Mouse (Mus musculus) hindbrain, embryonic 13.5 days (tissue): ENCODE measurements around the gene Rpl36al. TPM values are rescaled to one million over a fixed set of nuclear protein-coding genes. Genes with fewer than 3 reads are reported as not detected.
A peak's percentile ranks its signal among the peaks of the same experiment; 100 is the strongest.

Experiments used
- ATAC-seq: fragments of 200-750 bp; cut with Nextera tagmentation; 2 replicates; pipeline ENCODE4 v1.8.0; 2017; ENCODE audit warnings: moderate TSS enrichment; ENCODE audit not compliant: low FRiP score
- H3K27ac ChIP-seq: fragments of 300-500 bp; sonication (generic); 2 replicates; pipeline ENCODE4 v1.5.1; 2015; ENCODE audit warnings: inconsistent platforms, mild to moderate bottlenecking, moderate library complexity
- H3K27me3 ChIP-seq: fragments of 300-500 bp; sonication (generic); 2 replicates; pipeline ENCODE4 v1.6.1; 2015; ENCODE audit warnings: mild to moderate bottlenecking, inconsistent platforms
- H3K36me3 ChIP-seq: fragments of 300-500 bp; sonication (generic); 2 replicates; pipeline ENCODE4 v1.6.1; 2015; ENCODE audit warnings: mild to moderate bottlenecking, inconsistent platforms
- H3K4me1 ChIP-seq: fragments of 300-500 bp; sonication (generic); replicated peaks from 2 replicates; pipeline ENCODE4 v1.6.1; 2015; ENCODE audit warnings: inconsistent platforms
- H3K4me2 ChIP-seq: fragments of 300-500 bp; sonication (generic); 2 replicates; pipeline ENCODE4 v1.6.1; 2015; ENCODE audit warnings: inconsistent platforms, mild to moderate bottlenecking, moderate library complexity
- H3K4me3 ChIP-seq: fragments of 300-500 bp; sonication (generic); 2 replicates; pipeline ENCODE4 v1.5.1; 2015; ENCODE audit warnings: mild to moderate bottlenecking, inconsistent platforms
- H3K9ac ChIP-seq: fragments of 300-500 bp; sonication (generic); 2 replicates; pipeline ENCODE4 v1.6.1; 2015; ENCODE audit warnings: mild to moderate bottlenecking, inconsistent platforms
- H3K9me3 ChIP-seq: fragments of 300-500 bp; sonication (generic); 2 replicates; pipeline ENCODE4 v1.6.1; 2016; ENCODE audit warnings: inconsistent platforms
- WGBS: fragments of 180-500 bp; shearing (Covaris S2); methylation state at CpG from one replicate; pipeline ENCODE4 v1.1.7; 2015; 5-methylcytosine and 5-hydroxymethylcytosine counted together
- polyA plus RNA-seq: library from polyadenylated mRNA; unstranded; fragments of >200 nt; fragmentation: Nextera tagmentation; extraction: Ambion mirVana; gene quantifications from 2 replicates; pipeline ENCODE4 v1.2.1, GENCODE M21; 2015

Gene Rpl36al
- polyA plus RNA-seq, 1 experiment from 2014 or later: 412 TPM

- ATAC-seq: no peak
- WGBS: 94% methylated on average over 7 of the region's 7 CpGs
Measured at GRCm38 (mm10) chr12:69207926-69208325, 24.0 kb upstream of the Rpl36al start.

DNA sequence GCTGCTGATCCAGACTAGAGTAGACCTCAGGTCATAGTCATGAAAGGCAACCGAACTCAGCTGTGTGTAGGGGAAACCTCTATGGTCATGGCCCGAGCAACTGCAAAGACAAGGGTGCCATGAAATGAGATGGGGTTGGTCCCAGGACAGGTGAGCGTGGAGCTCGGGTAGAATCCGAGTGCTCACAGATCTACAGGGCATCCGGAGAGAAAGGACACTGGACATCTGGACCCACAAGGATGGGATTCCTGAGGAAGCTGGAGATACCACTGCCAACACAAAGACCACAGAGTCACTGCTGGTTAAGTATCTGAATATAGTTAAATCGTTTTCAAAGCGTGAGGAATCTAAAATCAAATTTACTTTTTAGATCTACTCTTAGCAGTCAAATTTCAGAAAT is 23.5 kb upstream of the Rpl36al start:
- H3K9ac ChIP-seq: no peak overlapping the region
- no peaks in the 10 kb centered on the region for H3K9me3 ChIP-seq
- peaks cover 4% of the 10 kb centered on the region; the same call in 1 of the 2 replicates for H3K4me1 ChIP-seq
- no peaks in the 10 kb centered on the region for H3K27me3 ChIP-seq
- no peak overlapping the region for H3K27ac ChIP-seq
- H3K4me3 ChIP-seq: no peak overlapping the region
- no peak for ATAC-seq
- H3K4me2 ChIP-seq: no peak overlapping the region
- H3K36me3 ChIP-seq: peaks cover 2% of the 10 kb centered on the region; the same call in 1 of the 2 replicates
- WGBS: 97% methylated on average over 8 of the region's 8 CpGs

More at GRCm38 (mm10) chr12:69207926-69208325, 24.0 kb upstream of the Rpl36al start:
- Histone ChIP-seq H3K9me3 (no peaks in the 10 kb centered on the region), H3K36me3 (no peaks in the 10 kb centered on the region), H3K27me3 (no peaks in the 10 kb centered on the region), H3K4me2 (no peak overlapping the region), H3K27ac (no peak overlapping the region), H3K4me1 (peaks cover 4% of the 10 kb centered on the region; the same call in 1 of the 2 replicates), H3K4me3 (no peak overlapping the region), H3K9ac (no peak overlapping the region)

- no peak within 1 kb of the TSS for H3K27ac ChIP-seq
- WGBS: 62% methylated on average over 16 of the region's 16 CpGs
- H3K27me3 ChIP-seq: no peaks in the 10 kb centered on the region
- no peaks in the 10 kb centered on the region for H3K9me3 ChIP-seq
- peak within 1 kb of the TSS; percentile 30; the same call in 1 of the 2 replicates for H3K4me2 ChIP-seq
- H3K9ac ChIP-seq: no peak within 1 kb of the TSS
- peaks cover 18% of the 10 kb centered on the region; the same call in 1 of the 2 replicates for H3K36me3 ChIP-seq
- ATAC-seq: no peak
- peaks cover 6% of the 10 kb centered on the region for H3K4me1 ChIP-seq
- 0 out of 2 replicates have a peak within 1 kb of the TSS, but pooled peaks have one; percentile 9 for H3K4me3 ChIP-seq
Measured at GRCm38 (mm10) chr12:69204052-69204833, 20.4 kb upstream of the Rpl36al start, which contains the start of gene Gm49384. Gm49384 (minus strand) TSS chr12:69204267.

DNA sequence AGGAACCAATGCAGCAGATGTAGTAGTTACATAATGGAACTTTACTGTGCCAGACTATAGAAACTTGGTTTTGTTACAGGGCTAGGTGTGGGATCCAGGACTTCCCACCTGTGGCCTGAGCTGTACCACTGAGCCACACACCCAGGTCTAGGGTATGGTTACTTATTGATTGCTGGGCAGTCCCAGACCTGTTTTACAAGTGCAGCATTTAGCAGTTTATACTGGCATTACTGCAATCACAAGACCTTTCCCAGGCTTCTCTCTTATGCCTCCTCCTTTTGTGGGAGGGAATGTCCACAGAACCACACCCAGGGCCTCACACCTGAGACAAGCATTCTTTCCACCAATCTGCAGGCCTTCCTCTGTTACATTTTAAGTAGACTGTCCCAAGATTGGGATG is 15.1 kb upstream of the Rpl36al start:
- no peaks in the 10 kb centered on the region for H3K9me3 ChIP-seq
- no peaks in the 10 kb centered on the region for H3K27me3 ChIP-seq
- no peak overlapping the region for H3K4me3 ChIP-seq
- ATAC-seq: no peak
- no peak overlapping the region for H3K9ac ChIP-seq
- peaks cover 18% of the 10 kb centered on the region; the same call in 1 of the 2 replicates for H3K36me3 ChIP-seq
- H3K27ac ChIP-seq: no peak overlapping the region
- H3K4me2 ChIP-seq: peak overlapping the region; percentile 95
- H3K4me1 ChIP-seq: peaks cover 31% of the 10 kb centered on the region

- peaks cover 29% of the 10 kb centered on the region for H3K4me1 ChIP-seq
- no peaks in the 10 kb centered on the region for H3K27me3 ChIP-seq
- H3K36me3 ChIP-seq: peaks cover 18% of the 10 kb centered on the region; the same call in 1 of the 2 replicates
- peak within 1 kb of the TSS; percentile 90 for H3K9ac ChIP-seq
- H3K27ac ChIP-seq: peak within 1 kb of the TSS; percentile 94
- ATAC-seq: peak; percentile 32; the same call in 1 of the 2 replicates
- H3K4me3 ChIP-seq: peak within 1 kb of the TSS; percentile 86
- H3K9me3 ChIP-seq: no peaks in the 10 kb centered on the region
- under 1% methylated on average over 18 of the region's 18 CpGs for WGBS
- peak within 1 kb of the TSS; percentile 95 for H3K4me2 ChIP-seq
Measured at GRCm38 (mm10) chr12:69198164-69198535, 14.3 kb upstream of the Rpl36al start, which contains the start of gene Dnaaf2. Dnaaf2 (minus strand) TSS chr12:69198429.

- Histone ChIP-seq H3K4me2 (peak overlapping the region; percentile 95), H3K9me3 (no peaks in the 10 kb centered on the region), H3K27ac (peak overlapping the region; percentile 94), H3K4me3 (peak overlapping the region; percentile 86), H3K4me1 (peaks cover 29% of the 10 kb centered on the region), H3K36me3 (peaks cover 18% of the 10 kb centered on the region; the same call in 1 of the 2 replicates), H3K9ac (peak overlapping the region; percentile 90), H3K27me3 (no peaks in the 10 kb centered on the region)
- under 1% methylated on average over 92 of the region's 94 CpGs for WGBS
- peak; percentile 82 for ATAC-seq
Measured at GRCm38 (mm10) chr12:69197378-69198163, 13.7 kb upstream of the Rpl36al start.

DNA sequence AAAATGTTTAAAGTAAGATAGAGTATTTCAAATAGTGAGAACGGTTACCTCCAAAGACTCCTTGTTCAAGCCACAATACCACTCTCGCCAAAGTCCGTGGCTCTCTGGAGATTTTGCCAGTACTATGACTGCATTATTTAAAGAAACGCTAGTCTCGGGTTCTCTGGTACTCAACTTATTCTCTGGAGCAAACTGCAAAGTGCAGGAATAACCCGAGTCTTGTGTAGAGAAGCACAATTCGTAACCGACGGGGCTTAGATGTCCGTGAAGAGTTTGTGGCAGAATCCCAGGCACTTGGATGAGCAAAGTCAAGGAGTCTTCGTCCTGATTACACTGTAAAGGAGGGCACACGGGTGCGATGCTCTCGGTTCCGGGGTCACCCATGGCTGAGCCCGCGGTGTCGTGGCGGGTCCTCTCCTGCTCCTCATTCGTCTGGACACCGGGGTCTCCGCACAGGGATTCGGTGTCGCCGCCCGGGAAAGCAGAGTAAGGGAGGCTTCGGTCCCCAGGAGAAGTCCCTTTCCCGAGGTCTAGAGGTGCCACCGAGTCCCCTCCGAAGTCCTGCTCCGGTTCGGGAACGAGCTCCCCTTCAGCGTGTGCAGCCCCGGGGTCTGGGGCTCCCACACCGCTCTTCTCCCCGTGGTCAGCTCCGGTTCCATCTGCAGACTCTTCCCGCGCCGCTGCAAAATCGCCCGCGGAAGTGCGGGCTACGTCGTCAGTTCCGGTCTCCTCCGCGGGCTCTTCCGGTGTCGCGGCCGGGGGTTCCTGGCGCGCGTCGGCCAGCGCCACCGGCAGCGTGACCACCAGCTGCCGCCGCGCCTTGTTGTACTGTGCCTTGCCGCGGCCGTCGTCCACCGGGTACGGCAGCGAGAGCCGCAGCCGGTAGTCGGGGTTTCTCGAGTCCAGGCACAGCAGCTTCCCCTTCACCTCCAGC is 12.8 kb upstream of the Rpl36al start, which contains the start of gene Gm49383:
Gene Gm49383 (minus strand): TSS at position 661 of the 934 bp plus-strand sequence.
- Histone ChIP-seq H3K4me3 (peak within 1 kb of the TSS; percentile 86), H3K27ac (peak within 1 kb of the TSS; percentile 94), H3K9ac (peak within 1 kb of the TSS; percentile 90), H3K9me3 (no peaks in the 10 kb centered on the region), H3K4me2 (peak within 1 kb of the TSS; percentile 95), H3K36me3 (peaks cover 11% of the 10 kb centered on the region; the same call in 1 of the 2 replicates), H3K4me1 (peaks cover 29% of the 10 kb centered on the region), H3K27me3 (no peaks in the 10 kb centered on the region)
- WGBS: under 1% methylated on average over 75 of the region's 75 CpGs
- peak; percentile 87 for ATAC-seq

GRCm38 (mm10) chr12:69192637-69193036 is 8.8 kb upstream of the Rpl36al start:
- no peak for ATAC-seq
- 92% methylated on average over 2 of the region's 2 CpGs for WGBS
- no peak overlapping the region for H3K9ac ChIP-seq

GRCm38 (mm10) chr12:69191396-69191795 is 7.5 kb upstream of the Rpl36al start:
- no peaks in the 10 kb centered on the region for H3K27me3 ChIP-seq
- no peak overlapping the region for H3K4me2 ChIP-seq
- no peak overlapping the region for H3K4me3 ChIP-seq
- no peak overlapping the region for H3K9ac ChIP-seq
- peaks cover 22% of the 10 kb centered on the region for H3K36me3 ChIP-seq
- no peak for ATAC-seq
- WGBS: 91% methylated on average over 5 of the region's 5 CpGs
- H3K27ac ChIP-seq: no peak overlapping the region
- H3K4me1 ChIP-seq: peaks cover 25% of the 10 kb centered on the region
- H3K9me3 ChIP-seq: no peaks in the 10 kb centered on the region

More at GRCm38 (mm10) chr12:69192637-69193036, 8.8 kb upstream of the Rpl36al start:
- H3K4me2 ChIP-seq: no peak overlapping the region
- peaks cover 17% of the 10 kb centered on the region for H3K4me1 ChIP-seq
- H3K36me3 ChIP-seq: peaks cover 22% of the 10 kb centered on the region
- no peaks in the 10 kb centered on the region for H3K9me3 ChIP-seq
- no peak overlapping the region for H3K27ac ChIP-seq
- no peaks in the 10 kb centered on the region for H3K27me3 ChIP-seq
- no peak overlapping the region for H3K4me3 ChIP-seq

GRCm38 (mm10) chr12:69190522-69190921 is 6.6 kb upstream of the Rpl36al start:
- H3K9ac ChIP-seq: no peak overlapping the region
- H3K36me3 ChIP-seq: peaks cover 22% of the 10 kb centered on the region
- WGBS: 100% methylated on average over 1 of the region's 1 CpGs
- H3K4me2 ChIP-seq: no peak overlapping the region
- no peak overlapping the region for H3K27ac ChIP-seq
- H3K4me1 ChIP-seq: peaks cover 19% of the 10 kb centered on the region
- no peaks in the 10 kb centered on the region for H3K27me3 ChIP-seq
- no peak overlapping the region for H3K4me3 ChIP-seq
- H3K9me3 ChIP-seq: no peaks in the 10 kb centered on the region
- no peak for ATAC-seq

GRCm38 (mm10) chr12:69190074-69190473 is 6.2 kb upstream of the Rpl36al start:
- Histone ChIP-seq H3K27ac (no peak overlapping the region), H3K4me3 (no peak overlapping the region), H3K4me1 (peaks cover 21% of the 10 kb centered on the region), H3K27me3 (no peaks in the 10 kb centered on the region), H3K4me2 (no peak overlapping the region), H3K9me3 (no peaks in the 10 kb centered on the region), H3K9ac (no peak overlapping the region), H3K36me3 (peaks cover 22% of the 10 kb centered on the region)
- ATAC-seq: no peak
- 90% methylated on average over 9 of the region's 9 CpGs for WGBS
